Mouse (Mus musculus): ENCODE data around the gene DXBay18. TPM values are rescaled to one million over a fixed set of nuclear protein-coding genes. Genes with fewer than 3 reads are reported as not detected.
"Not testable (repeated sequence)": the region's sequence is repeated elsewhere in the genome, so short reads cannot be mapped to it uniquely, and the experiment has no call there.

DXBay18 gene
- not detected in 2 replicates for polyA plus RNA-seq (2014; fragmentation: Nextera tagmentation; extraction: Ambion mirVana)

DNA sequence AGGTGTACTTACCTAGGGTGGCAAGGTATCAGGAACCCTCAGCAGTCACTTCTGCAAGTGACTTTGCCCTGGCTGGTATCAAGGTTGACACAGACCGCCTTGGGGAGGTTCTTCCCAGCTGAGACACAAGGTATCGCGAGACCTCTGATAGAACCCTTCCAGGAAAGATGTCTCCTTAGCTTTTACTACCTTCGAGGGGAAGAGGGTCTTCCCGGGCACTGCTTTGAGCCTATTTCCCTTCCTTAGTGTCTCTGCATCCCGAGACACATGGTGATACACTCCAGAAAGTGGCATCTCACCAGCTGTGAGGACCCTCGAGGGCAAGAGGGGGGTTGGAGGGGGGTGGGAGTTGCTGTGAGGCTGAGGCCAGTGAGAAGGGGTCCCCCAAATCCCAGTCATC, at the start of gene DXBay18:
Gene DXBay18, minus strand, starts transcription at position 101 of the 400 bp plus-strand sequence.
- H3K4me1 ChIP-seq (replicated peaks; ENCODE audit: control insufficient read depth, insufficient read depth, low read length); H3K36me3 ChIP-seq (ENCODE audit: control insufficient read depth, insufficient read depth, low read length); DNase-seq (ENCODE audit: low spot score); H3K4me2 ChIP-seq (ENCODE audit: low read length); H3K9ac ChIP-seq (ENCODE audit: low read length); ATAC-seq (replicated peaks; ENCODE audit: low FRiP score, low TSS enrichment, low read depth); H3K9me3 ChIP-seq (ENCODE audit: control insufficient read depth, low read length); H3K27ac ChIP-seq (ENCODE audit: low read depth); H3K27me3 ChIP-seq (replicated peaks; ENCODE audit: control insufficient read depth, insufficient read depth, low read length); H3K4me3 ChIP-seq (ENCODE audit: low read depth, low read length): not testable (repeated sequence)
- WGBS, result no CpG with 5 or more reads among the region's 7 CpGs

DNA sequence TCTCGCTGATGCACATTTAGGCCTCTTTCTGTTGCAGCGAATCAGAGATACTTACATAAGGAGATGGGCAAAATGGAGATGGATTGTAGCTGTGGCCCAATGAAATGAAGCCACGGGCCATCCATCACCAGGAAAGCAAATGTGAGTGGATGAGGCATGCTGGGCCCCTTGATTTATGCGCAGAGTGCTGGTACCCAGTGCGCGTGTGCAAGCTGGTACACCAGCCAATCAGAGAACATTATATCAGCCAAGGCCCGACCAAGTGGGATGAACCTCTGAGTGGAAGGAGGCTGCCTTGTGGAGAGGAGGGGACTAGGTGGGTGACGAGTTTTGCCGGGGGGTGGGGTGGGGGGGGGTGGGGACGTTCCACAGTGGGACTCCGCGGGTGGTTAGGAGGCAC, 42.7 kb upstream of the DXBay18 start, which contains the start of gene Xlr3b:
Gene Xlr3b, plus strand, starts transcription at position 274 of the 400 bp plus-strand sequence.
- H3K27me3 ChIP-seq (replicated peaks; ENCODE audit: control insufficient read depth, insufficient read depth, low read length); H3K4me2 ChIP-seq (ENCODE audit: low read length); H3K9ac ChIP-seq (ENCODE audit: low read length); H3K9me3 ChIP-seq (ENCODE audit: control insufficient read depth, low read length); H3K27ac ChIP-seq (ENCODE audit: low read depth); ATAC-seq (replicated peaks; ENCODE audit: low FRiP score, low TSS enrichment, low read depth); H3K36me3 ChIP-seq (ENCODE audit: control insufficient read depth, insufficient read depth, low read length); H3K4me1 ChIP-seq (replicated peaks; ENCODE audit: control insufficient read depth, insufficient read depth, low read length); H3K4me3 ChIP-seq (ENCODE audit: low read depth, low read length): not testable (repeated sequence)
- WGBS, result 74% methylated on average over 12 of the region's 12 CpGs
- peak; percentile 44 for DNase-seq (ENCODE audit: low spot score)

DNA sequence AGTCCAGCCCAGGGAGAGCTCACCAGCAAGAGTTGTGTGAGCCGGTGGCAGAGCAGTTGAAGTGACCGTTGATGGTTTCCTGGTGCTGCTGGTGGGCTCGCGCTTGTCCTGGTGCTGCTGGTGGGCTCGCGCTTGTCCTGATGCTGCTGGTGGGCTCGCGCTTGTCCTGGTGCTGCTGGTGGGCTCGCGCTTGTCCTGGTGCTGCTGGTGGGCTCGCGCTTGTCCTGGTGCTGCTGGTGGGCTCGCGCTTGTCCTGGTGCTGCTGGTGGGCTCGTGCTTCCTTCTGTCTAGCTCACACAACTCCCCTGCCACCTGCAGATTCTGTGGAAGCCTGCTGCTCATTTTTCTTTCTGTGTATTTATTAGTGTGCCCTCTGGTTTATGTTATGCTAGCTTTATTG, 27.6 kb upstream of the DXBay18 start, which contains the start of gene Spin2d:
Gene Spin2d, minus strand, starts transcription at position 101 of the 400 bp plus-strand sequence.
- ATAC-seq (replicated peaks; ENCODE audit: low FRiP score, low TSS enrichment, low read depth); DNase-seq (ENCODE audit: low spot score); H3K4me2 ChIP-seq (ENCODE audit: low read length); H3K9me3 ChIP-seq (ENCODE audit: control insufficient read depth, low read length); H3K27ac ChIP-seq (ENCODE audit: low read depth); H3K27me3 ChIP-seq (replicated peaks; ENCODE audit: control insufficient read depth, insufficient read depth, low read length); H3K4me1 ChIP-seq (replicated peaks; ENCODE audit: control insufficient read depth, insufficient read depth, low read length); H3K36me3 ChIP-seq (ENCODE audit: control insufficient read depth, insufficient read depth, low read length); H3K4me3 ChIP-seq (ENCODE audit: low read depth, low read length); H3K9ac ChIP-seq (ENCODE audit: low read length): not testable (repeated sequence)
- 87% methylated on average over 3 of the region's 15 CpGs for WGBS

DNA sequence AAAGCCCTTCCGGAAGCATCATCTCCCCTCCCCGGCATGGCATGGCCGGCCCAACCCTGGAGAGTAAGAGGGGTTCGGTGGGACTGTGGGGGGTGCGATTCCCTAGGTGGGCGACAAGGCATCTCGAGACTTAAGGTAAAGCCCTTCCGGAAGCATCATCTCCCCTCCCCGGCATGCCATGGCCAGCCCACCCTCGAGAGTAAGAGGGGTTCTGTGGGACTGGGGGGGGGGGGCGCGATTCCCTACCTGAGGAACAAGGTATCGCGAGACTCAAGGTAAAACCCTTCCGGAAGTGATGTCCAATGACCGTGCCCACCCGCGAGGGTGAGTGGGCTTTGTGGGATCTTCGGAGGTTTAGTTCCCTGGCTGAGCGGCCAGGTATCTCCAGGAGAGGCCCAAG, 754 bp downstream of the DXBay18 start, which contains the start of gene Xlr5b:
Gene Xlr5b, plus strand, starts transcription at position 301 of the 400 bp plus-strand sequence.
- H3K9me3 ChIP-seq (ENCODE audit: control insufficient read depth, low read length); H3K9ac ChIP-seq (ENCODE audit: low read length); H3K4me1 ChIP-seq (replicated peaks; ENCODE audit: control insufficient read depth, insufficient read depth, low read length); H3K4me3 ChIP-seq (ENCODE audit: low read depth, low read length); H3K27ac ChIP-seq (ENCODE audit: low read depth); DNase-seq (ENCODE audit: low spot score); H3K27me3 ChIP-seq (replicated peaks; ENCODE audit: control insufficient read depth, insufficient read depth, low read length); H3K4me2 ChIP-seq (ENCODE audit: low read length); ATAC-seq (replicated peaks; ENCODE audit: low FRiP score, low TSS enrichment, low read depth); H3K36me3 ChIP-seq (ENCODE audit: control insufficient read depth, insufficient read depth, low read length): not testable (repeated sequence)
- WGBS, result no CpG with 5 or more reads among the region's 20 CpGs

DNA sequence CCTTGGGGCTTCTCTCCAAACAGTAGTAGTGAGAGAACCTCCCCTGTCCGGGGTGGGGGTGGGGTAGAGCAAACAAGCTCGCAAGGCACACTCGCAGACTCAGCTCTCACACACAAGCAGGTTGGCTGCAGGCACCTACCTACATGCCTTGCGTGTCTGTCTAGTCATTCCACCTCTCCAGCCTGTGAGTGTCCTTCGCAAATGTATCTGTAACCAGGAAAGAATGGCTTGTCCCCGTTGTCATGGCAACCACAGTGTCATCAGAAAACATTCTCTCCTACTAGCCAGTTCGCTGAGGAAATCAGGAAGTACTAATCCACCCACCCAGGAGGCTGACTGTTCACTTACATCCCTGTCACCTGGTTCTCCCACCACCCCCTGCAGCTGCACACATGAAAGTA, 6.0 kb downstream of the DXBay18 start:
- peak; percentile 60; the same call in 1 of the 2 replicates for ATAC-seq (replicated peaks; ENCODE audit: low FRiP score, low TSS enrichment, low read depth)
- H3K4me1 ChIP-seq (replicated peaks; ENCODE audit: control insufficient read depth, insufficient read depth, low read length); H3K4me3 ChIP-seq (ENCODE audit: low read depth, low read length); H3K9ac ChIP-seq (ENCODE audit: low read length); H3K4me2 ChIP-seq (ENCODE audit: low read length); DNase-seq (ENCODE audit: low spot score); H3K9me3 ChIP-seq (ENCODE audit: control insufficient read depth, low read length); H3K27ac ChIP-seq (ENCODE audit: low read depth); H3K36me3 ChIP-seq (ENCODE audit: control insufficient read depth, insufficient read depth, low read length); H3K27me3 ChIP-seq (replicated peaks; ENCODE audit: control insufficient read depth, insufficient read depth, low read length): not testable (repeated sequence)
- no CpG with 5 or more reads among the region's 7 CpGs for WGBS

DNA sequence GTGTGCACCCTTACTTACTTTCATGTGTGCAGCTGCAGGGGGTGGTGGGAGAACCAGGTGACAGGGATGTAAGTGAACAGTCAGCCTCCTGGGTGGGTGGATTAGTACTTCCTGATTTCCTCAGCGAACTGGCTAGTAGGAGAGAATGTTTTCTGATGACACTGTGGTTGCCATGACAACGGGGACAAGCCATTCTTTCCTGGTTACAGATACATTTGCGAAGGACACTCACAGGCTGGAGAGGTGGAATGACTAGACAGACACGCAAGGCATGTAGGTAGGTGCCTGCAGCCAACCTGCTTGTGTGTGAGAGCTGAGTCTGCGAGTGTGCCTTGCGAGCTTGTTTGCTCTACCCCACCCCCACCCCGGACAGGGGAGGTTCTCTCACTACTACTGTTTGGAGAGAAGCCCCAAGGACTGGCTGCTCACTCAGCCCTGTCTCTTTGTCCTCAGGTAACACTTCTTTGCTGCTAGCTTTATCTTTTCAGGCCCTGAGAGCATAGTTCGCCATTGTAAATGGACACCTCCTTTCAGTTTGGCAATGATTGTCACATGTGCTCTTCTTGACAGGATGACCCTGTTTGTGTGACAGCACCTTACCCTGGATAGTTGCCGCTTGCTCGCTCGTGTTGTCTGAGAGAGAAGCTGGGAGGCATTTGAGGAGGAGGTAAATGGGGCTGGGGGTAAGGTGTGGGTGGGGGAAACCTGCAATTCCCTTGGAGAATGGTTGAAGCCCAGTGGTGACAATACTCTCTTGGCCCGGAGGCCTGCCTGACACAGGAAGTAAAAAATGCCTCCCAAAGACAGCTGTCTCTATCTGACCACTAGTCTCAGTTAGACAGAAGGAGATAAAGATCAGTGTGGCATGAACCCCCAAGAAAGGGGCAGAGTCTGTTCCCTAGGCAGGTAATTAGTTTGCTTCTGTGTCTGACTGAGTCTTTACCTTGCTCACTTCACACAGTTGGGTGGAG, 26.1 kb downstream of the DXBay18 start:
- no CpG with 5 or more reads among the region's 12 CpGs for WGBS
- H3K27ac ChIP-seq (ENCODE audit: low read depth); H3K4me1 ChIP-seq (replicated peaks; ENCODE audit: control insufficient read depth, insufficient read depth, low read length); H3K9ac ChIP-seq (ENCODE audit: low read length); H3K36me3 ChIP-seq (ENCODE audit: control insufficient read depth, insufficient read depth, low read length); H3K27me3 ChIP-seq (replicated peaks; ENCODE audit: control insufficient read depth, insufficient read depth, low read length); H3K9me3 ChIP-seq (ENCODE audit: control insufficient read depth, low read length); DNase-seq (ENCODE audit: low spot score); H3K4me3 ChIP-seq (ENCODE audit: low read depth, low read length); H3K4me2 ChIP-seq (ENCODE audit: low read length): not testable (repeated sequence)
- ATAC-seq (replicated peaks; ENCODE audit: low FRiP score, low TSS enrichment, low read depth), result peak; percentile 50

DNA sequence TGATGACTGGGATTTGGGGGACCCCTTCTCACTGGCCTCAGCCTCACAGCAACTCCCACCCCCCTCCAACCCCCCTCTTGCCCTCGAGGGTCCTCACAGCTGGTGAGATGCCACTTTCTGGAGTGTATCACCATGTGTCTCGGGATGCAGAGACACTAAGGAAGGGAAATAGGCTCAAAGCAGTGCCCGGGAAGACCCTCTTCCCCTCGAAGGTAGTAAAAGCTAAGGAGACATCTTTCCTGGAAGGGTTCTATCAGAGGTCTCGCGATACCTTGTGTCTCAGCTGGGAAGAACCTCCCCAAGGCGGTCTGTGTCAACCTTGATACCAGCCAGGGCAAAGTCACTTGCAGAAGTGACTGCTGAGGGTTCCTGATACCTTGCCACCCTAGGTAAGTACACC, 32.5 kb downstream of the DXBay18 start, which contains the start of gene Gm14685:
Gene Gm14685, plus strand, starts transcription at position 301 of the 400 bp plus-strand sequence.
- not testable (repeated sequence) for H3K4me3 ChIP-seq (ENCODE audit: low read depth, low read length); H3K4me1 ChIP-seq (replicated peaks; ENCODE audit: control insufficient read depth, insufficient read depth, low read length); H3K9me3 ChIP-seq (ENCODE audit: control insufficient read depth, low read length); ATAC-seq (replicated peaks; ENCODE audit: low FRiP score, low TSS enrichment, low read depth); DNase-seq (ENCODE audit: low spot score); H3K9ac ChIP-seq (ENCODE audit: low read length); H3K27me3 ChIP-seq (replicated peaks; ENCODE audit: control insufficient read depth, insufficient read depth, low read length); H3K4me2 ChIP-seq (ENCODE audit: low read length); H3K27ac ChIP-seq (ENCODE audit: low read depth); H3K36me3 ChIP-seq (ENCODE audit: control insufficient read depth, insufficient read depth, low read length)
- no CpG with 5 or more reads among the region's 7 CpGs for WGBS

DNA sequence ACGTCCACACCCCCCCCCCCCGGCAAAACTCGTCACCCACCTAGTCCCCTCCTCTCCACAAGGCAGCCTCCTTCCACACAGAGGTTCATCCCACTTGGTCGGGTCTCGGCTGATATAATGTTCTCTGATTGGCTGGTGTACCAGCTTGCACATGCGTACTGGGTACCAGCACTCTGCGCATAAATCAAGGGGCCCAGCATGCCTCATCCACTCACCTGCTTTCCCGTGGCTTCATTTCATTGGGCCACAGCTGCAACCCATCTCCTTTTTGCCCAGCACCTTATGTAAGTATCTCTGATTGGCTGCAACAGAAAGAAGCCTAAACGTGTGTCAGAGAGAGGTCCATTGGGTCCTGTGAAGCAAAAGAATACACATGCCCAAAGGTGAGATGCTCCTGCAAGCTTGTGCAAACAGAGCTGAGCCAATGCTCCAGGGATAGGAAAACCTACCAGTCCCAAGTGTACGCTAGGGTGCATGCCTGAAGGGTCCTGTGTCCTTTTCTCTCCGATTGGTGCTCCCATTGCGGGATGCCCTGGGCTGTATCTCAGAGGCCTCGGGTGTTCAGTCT, 52.2 kb downstream of the DXBay18 start, which contains the start of gene Xlr3a:
Gene Xlr3a, minus strand, starts transcription at position 155 of the 568 bp plus-strand sequence.
- not testable (repeated sequence) for H3K9me3 ChIP-seq (ENCODE audit: control insufficient read depth, low read length); H3K4me3 ChIP-seq (ENCODE audit: low read depth, low read length); H3K27me3 ChIP-seq (replicated peaks; ENCODE audit: control insufficient read depth, insufficient read depth, low read length); DNase-seq (ENCODE audit: low spot score); H3K9ac ChIP-seq (ENCODE audit: low read length); H3K27ac ChIP-seq (ENCODE audit: low read depth); H3K4me1 ChIP-seq (replicated peaks; ENCODE audit: control insufficient read depth, insufficient read depth, low read length); H3K4me2 ChIP-seq (ENCODE audit: low read length); ATAC-seq (replicated peaks; ENCODE audit: low FRiP score, low TSS enrichment, low read depth); H3K36me3 ChIP-seq (ENCODE audit: control insufficient read depth, insufficient read depth, low read length)
- WGBS, result 67% methylated on average over 13 of the region's 13 CpGs

All from intestine, embryonic 14.5 days (tissue).